Mouse (Mus musculus): ENCODE results near the gene Scel.
"Not testable (repeated sequence)": the region's sequence is repeated elsewhere in the genome, so short reads cannot be mapped to it uniquely, and the experiment has no call there.

Scel gene

DNA sequence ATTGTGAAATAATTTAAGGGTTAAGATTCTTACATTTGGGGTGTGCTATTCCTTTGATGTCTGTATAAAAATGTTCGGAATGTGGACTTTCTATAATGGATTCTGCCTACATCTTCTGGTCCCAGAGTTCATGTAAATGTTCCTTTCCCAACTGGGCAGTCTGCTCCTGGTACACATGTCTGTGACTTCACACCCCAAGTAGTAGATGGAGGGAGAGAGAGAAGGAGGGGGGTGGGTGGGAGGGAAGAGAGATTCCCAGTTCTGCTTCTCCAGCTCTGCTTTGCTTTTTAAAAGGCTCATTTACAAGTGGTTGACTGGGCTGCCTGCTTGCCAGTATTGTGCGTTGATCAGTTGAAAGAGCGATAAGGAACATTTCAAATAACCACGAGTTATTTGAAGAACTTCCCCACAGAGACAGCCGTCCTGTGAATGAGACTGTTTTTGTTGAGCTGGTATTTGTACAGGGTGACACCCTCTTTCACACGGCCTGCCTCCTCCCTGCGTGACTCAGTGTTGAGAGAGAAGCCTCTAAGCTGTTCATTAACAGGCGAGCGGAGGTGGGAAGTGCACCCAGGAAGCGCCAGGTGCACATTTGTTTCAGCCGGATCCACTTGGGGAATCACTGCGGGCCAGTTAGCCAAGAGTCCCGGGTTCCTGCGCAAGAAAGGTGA is at the start of gene Scel:
TSS of gene Scel (plus strand) at position 541 of the 671 bp plus-strand sequence.
- peak; percentile 79 for DNase-seq (ENCODE audit: low read depth, low spot score)

DNA sequence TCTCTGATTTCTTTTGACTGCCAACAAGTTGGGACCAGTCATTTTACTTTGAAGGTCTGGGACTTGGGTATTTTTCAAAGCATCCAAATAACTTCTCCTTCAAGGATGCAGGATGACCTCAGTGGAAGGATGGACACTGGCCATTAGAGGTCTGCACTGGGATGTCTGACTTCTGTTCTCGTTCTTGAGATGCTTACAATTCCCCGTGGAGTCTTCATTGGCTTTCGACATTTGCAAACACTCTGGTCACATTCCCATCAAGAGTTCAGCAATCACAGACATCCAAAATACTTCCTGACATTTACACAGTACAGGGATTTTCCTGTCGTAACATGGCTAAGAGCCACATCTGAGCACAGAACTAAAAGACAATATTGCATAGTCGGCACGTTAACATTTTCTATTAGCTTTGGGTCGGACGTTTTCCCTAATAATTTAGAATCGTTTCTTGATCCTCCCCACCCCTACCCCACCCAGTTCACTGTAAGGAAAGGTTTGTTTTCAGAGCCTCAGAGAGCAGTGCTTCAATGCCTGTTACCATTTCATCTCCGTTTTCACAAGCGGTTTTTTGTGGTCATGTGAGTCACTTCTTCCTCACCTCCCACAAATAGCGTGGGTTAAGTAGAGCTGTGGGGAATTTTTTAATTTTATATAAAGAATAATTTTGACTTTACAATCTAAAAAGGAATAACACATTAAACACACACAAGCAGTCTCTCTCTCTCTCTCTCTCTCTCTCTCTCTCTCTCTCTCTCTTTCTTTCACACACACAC is 44.3 kb upstream of the Scel start:
- DNase-seq (ENCODE audit: low read depth, low spot score) = peak; percentile 76

DNA sequence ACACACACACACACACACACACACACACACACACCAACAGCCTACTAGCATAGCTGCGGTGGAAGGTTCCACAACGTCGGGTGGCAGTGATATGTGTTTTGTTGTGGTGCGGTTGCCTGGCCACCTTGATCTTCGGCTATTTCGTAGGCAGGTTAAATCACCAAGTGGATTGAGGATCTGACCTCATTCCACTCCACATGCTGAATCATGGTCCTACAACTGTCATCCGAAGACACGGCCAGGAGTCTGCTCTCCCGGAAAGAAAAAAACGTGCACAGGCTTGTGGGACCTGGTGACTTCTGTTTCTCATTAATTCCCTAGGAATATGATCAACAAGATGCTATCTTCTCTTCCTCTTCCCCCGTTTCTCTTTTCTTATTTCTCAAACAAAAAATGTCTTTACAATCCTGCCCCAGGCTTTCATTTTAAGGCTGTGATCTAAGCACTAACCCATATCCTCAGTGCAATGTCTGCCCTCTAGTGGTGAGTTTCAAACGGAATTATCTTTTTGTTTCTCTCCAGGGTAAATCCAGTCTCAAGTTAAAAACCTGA is 43.6 kb upstream of the Scel start:
- peak; percentile 95 for DNase-seq (ENCODE audit: low read depth, low spot score)

DNA sequence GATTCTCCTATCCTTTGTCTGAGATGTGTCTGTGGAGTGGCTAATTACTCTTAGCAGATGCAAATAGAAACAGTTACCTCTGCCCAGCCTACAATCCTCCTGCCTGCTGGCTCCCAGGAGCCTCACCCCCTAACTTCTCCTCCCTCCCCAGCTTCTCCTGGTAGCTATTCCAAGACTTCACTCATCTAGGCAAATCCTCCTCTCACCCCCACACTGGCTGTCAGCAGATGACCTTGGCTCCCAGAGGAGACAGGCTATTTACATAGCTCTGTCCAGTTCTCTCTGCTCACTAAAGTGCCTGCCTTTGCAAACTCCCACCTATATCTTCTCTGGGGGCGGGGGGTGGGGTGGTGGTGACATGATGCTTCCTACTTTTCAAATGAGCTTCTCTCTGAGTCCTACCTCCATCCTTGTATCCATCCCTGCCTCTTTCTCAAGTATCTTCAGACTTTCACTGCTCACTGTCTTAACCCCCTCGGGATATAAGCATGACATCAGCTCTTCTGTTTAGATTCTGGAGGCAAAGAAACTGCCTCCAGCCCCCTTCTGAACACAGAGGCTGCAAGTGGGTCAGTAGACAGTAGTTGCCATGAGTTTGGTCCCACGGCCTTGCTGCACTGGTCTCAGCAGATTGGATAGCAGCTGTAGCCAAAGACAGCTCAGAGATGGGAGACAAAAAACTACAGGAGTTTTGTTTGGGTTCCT is 41.9 kb upstream of the Scel start:
- peak; percentile 58 for DNase-seq (ENCODE audit: low read depth, low spot score)

DNA sequence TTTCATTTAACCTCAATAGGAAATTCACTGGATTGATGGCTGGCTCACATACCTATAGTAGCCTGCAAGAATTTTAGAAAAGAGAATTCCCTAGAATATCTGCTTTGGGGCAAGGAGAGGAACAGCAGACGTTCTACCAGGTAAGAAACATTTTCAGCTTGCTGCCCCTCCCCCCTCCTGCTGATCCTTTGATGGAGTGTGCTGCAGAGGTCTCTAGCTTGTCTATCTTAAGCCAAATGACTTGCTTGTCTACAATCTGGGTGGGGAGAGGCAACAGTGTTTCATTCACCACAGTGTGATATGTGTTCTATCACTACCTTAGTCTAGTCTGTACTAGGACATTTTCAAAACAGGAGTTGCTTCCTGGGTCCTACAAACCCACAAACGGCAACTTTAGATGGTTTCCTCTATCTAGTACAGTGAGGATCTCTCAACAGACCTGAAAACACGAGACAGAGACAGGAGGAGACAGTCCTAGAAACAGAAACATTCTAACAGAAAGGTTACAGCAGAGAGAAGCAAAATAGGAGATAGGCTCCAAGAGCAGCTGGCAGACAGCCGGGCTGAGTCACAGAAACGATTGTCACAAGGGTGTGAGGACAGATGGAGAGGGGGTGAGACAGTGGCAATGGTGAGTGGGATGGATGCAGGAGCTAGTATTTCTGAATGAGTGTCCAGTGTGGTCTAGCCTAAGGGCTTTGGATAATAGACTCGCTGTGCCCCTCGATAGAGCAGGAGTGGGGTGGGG is 41.2 kb upstream of the Scel start:
- DNase-seq (ENCODE audit: low read depth, low spot score) = peak; percentile 97

DNA sequence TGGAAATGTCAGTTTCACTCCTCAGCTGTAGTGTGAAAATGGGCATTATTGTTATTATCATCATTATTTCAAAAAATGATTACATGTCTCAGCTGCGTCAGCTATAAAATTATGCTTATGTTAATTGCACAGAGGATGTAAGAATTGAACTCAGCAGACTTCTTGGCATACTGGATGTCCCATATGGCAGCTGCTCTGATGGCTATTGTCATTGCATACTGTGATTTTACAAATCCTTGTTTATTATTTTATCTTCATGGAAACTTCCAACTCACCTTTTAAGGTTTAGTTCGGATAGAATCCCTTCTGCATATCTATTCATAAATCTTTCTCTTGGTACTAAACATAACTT is 40.6 kb upstream of the Scel start:
- peak; percentile 54 for DNase-seq (ENCODE audit: low read depth, low spot score)

DNA sequence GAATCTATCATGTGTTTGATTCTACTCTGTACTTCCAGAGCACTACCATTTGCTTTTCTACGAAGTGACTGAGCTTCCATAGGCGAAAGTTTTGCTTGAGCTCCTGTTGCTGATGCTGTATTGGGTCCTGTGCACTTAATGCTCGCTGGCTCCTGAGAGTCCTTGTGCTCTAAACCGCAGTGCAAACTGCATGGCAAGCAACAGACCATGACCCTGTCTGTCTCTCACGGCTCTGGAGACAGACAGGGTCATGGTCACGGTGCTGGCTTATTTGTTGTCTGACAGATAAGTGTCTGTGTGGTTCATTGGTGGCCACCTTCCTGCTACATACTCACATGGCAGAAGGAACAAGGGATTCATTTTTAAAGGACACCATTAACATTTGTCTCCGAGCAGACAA is 37.8 kb upstream of the Scel start:
- no peak for DNase-seq (ENCODE audit: low read depth, low spot score)

DNA sequence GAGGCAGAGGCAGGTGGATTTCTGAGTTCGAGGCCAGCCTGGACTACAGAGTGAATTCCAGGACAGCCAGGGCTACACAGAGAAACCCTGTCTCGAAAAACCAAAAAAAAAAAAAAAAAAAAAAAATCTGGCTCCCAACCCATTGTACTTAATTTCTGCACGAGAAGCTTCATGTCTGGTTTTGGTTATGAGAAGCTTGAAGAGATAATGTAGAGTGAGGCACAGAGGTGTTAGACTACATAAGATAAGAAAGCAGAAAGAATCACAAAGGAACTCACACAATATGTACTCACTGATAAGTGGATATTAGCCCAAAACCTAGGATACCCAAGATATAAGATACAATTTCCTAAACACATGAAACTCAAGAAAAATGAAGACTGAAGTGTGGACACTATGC is 36.9 kb upstream of the Scel start:
- DNase-seq (ENCODE audit: low read depth, low spot score) = not testable (repeated sequence)

DNA sequence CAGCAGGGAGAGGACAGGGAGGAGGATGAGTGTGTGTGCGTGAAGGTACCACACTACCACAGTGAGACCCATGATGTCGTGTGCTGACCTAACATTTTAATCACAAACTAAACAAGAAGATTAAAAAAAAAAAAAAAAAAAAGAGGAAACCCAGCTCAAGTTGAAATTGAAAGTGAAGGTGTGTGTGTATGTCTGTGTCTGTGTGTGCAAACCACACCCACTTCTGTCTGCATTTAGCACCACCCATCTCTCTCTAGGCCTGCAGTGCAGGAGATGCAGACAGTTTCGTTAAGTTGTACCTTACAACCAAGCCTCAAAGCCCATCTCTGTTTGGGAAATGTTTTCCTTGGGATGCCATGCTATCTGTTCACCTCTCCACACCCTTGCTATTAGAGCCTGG is 35.9 kb upstream of the Scel start:
- DNase-seq (ENCODE audit: low read depth, low spot score) = no peak

DNA sequence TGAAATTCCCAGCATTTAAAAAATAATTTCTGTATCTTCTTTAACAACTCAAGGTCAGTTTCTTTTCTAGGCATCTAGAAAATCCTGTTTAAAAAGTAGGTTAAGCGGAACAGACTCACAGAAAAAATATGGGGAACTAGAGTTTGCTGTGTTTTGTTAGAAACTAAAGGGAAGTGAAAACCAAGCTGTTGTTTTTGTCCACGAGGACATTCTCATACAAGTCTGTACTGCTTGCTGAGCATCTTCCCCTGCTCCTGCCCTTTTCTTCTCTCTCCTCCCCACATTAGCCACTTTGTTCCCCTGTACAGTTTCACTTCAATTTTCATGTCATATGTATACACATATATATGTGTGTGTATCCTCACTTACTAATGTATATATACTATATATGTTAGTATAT is 35.2 kb upstream of the Scel start:
- peak; percentile 27 for DNase-seq (ENCODE audit: low read depth, low spot score)

DNA sequence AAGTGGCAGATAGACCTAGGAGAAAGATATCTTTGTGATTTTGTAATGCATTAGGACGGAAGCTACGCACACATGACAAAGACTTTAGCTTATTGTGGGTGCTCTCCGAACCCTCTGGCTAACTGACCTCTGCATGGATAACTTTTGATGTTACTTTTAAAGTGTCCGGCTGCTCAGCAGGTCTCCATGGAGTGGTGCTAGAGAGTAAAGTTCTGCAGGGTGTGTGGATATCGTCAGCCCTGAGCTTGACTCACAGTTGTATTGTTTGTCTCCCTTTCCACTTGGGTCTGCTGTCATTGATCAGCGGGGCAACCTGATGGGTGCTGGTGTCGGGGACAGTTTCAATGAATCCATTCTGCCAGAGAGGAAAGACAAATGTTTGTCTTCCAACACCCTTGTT is 33.7 kb upstream of the Scel start:
- DNase-seq (ENCODE audit: low read depth, low spot score) = no peak

DNA sequence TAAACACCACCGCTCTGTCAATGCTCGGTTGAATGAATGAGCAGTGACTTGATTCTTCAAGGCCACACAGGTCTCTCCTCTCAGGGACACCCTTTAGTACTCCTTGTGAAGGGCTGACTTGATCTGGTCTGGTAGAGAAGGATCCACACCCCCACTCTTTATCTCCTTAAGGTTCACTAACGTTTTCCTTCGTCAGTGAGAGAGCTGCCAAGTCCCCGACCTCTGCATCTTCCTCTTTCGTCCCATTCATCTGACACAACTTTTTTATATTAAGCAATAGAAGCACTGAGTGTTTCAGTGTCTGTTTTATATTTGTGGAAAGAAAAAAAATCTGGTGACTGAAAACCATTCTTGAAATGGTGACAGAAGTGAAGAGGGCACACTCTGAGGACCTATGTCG is 31.6 kb upstream of the Scel start:
- no peak for DNase-seq (ENCODE audit: low read depth, low spot score)

DNA sequence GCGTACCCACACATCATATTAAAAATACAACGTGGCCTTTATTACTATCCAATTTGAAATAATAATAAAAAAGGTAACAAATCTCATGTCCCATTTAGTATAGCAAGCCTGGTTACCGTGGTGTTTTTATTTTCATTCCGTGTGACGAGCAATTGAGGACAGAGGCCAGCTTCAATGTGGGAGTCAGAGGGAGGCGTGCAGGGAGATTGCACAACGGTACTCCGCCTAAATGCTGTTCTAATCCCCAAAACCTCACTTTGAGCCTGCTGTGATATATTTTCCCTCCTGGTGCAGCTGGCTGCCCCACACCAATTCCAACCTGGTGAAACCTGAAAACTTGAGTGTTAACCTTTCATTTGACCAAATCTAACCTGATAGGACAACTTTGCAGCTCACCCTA is 27.5 kb upstream of the Scel start:
- DNase-seq (ENCODE audit: low read depth, low spot score) = no peak

DNA sequence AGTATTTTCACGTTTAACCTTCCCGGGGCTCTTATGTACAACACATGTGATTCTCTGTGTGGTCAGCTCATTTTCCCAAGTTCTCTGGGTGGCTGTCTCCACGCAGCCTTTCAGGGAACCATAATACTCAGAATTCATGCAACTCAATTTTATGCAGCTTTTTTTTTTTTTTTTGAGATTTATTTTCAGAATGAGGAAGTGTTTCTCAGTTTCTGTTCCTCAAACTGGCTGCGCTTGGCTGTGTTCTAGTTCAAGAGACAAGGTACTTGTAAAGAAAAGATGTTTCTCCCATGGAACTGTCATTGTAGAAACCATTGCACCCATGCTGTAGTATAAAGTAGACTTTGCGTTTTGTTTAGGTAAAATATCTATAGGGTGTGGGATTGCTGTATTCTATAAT is 26.2 kb upstream of the Scel start:
- no peak for DNase-seq (ENCODE audit: low read depth, low spot score)

DNA sequence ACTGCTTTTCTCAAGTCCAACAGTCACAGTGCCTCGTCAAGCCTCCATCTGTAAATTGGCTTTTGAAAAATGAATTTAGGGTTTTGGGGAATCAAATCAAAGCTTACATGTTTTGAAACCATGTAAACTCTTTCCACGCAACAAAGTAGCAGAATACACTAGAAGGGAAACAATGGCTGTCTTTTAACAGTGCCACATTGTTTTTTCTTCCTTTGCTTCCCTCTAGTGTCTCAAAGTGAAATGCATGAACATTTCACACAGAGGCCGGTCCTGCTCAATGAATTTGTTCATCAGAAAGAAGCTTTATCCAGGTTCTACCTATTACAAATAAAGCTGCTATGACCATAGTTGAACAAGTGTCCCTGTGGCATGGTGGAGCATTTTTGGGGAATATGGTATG is 24.5 kb upstream of the Scel start:
- DNase-seq (ENCODE audit: low read depth, low spot score) = peak; percentile 52

DNA sequence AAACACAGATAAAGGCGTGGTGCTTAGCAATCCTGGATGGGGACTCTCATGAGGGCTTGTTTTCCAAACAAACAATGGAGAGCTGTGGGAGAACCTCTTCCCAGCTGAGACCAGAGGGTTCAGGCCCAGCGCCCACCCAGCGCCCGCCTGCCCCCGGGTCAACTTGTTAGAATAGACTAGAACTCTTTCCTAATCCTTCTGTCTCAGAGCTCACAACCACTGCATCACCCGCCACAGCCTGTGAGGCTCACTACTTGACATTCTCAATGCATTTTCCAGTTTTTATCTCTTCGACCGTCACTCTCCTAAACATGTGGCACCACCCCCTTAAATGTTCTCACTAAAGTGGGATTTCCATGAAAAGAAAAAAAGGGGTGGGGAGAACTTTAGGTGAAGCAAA is 14.9 kb upstream of the Scel start:
- no peak for DNase-seq (ENCODE audit: low read depth, low spot score)

DNA sequence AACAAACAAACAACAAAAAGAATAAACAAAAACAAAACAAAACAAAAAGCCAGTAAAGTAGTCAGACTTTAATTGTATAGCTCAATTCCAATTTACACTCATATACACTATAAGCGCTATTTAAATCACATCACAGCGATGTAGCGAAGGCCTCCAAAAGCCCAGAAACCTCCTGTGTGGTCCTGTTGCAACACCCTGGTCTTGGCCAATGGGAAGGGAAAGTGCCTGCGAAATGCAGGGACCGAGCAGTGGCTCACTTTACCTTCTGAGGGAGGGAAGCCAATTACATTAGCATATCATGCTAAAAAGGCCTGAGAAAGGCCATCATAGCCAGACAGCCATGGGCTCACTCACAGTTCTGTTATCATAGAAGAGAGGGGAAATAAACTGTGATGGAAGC is 14.5 kb upstream of the Scel start:
- DNase-seq (ENCODE audit: low read depth, low spot score) = no peak

DNA sequence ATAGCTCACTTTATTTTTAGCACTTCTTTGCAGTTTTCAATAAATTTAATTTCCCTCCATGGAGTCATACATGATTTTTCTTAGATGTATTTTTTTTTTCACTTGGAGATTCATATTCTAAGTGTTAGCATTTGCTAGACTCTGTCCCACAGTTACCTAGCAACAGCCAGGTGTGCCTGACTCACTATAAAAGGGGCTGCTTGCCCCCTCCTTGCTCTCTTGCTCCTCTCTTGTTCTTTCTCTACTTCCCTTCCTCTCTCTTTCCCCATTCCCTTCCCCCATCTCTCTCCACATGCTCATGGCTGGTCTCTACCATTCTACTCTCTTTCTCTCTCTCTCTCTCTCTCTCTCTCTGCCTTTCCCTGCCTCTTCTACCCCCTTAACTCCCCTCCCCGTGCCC is 14.1 kb upstream of the Scel start:
- DNase-seq (ENCODE audit: low read depth, low spot score) = no peak

DNA sequence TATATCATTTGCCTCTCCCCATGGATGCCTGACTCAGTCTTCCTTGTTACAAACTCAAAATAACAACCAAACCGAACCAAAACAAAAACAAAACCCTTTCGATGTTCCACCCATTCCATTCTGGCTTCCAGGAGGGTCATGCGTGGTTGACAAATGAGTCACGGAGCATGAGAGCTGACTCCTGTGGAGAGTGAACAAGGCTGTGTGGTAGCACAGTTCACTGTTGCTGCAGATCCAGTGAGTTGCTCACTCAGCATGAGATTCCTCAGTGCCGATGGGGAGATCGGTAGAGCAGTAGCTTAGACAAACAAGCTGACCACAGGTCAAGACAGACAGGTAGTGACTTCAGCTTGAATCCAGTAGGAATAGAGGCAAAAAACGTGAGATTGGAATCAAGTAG is 12.8 kb upstream of the Scel start:
- DNase-seq (ENCODE audit: low read depth, low spot score) = peak; percentile 66

DNA sequence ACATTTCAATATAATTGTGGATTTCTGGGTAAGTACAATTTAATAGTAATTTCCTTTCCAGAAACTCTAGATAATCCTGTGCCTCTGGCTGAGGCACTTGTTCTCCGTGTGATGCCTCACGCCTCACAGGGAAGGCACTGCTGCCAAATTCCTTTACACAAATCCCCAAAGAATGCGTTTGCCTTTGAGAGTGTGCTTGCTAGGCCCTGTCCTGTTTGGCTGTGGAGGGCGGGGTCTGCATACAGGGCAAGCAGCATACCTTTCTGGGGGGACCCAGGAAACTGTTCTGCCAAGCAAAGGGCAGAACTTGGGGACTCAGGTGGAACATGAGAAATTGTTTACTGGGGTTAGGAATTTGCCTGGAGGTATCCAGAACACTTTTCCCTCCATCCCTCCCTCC is 12.2 kb upstream of the Scel start:
- no peak for DNase-seq (ENCODE audit: low read depth, low spot score)

DNA sequence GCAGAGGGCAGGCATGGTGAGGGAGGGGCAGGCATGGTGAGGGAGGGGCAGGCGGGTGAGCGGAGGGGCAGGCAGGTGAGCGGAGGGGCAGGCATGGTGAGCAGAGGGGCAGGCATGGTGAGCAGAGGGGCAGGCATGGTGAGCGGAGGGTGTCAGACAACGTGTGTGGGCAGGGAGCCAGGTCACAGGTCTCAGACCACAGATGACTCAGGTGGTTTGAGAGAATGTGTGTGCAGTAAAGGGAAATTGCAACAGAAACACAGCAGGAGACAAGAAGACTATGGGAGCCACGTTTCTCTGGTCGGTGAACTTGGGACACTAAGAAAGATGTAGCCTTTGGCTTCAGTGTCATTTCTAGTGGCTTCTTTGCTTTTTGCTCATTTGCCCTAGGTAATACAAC is 8.6 kb upstream of the Scel start:
- DNase-seq (ENCODE audit: low read depth, low spot score) = no peak

DNA sequence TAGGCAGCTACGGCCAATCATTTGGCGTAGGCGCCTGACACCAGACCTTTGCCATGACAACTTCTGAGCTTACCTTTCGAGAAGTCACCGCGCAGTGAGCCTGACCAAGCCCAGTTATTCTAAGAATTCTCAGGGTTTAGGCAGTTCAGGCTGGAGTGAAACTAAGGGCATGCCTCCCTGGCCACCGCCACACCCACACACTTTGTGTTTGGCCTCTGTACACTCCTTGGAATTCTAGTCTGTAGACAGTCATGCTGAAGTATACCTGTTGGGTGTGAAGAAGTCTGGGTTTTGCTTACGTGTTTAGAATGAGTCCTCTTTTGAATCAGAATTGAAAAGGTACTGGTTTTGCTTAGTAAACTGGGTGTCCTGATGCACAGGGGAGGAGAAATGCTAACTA is 3.6 kb upstream of the Scel start:
- DNase-seq (ENCODE audit: low read depth, low spot score) = no peak

All from brain, adult 2 months (tissue).